Mouse (Mus musculus): ENCODE results near the gene Kptn.

Kptn gene

DNA sequence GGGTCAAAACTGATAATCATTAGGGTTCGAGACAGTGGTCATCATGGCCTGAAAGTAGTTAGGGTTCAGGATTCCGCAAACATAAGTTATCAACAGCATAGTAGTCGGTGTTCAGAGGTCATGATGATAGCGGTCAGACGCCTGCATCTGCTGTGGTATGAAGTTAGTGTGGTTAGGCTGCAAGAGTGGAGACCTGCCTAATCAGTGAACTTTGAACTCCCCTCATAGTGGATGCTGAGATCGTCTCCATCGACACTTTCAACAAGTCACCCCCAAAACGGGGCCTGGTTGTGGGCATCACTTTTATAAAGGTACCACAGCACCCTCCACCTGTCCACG lies 536 bp downstream of the Kptn start:
- no peak for DNase-seq (ENCODE audit: low spot score in 2 of 2)

DNA sequence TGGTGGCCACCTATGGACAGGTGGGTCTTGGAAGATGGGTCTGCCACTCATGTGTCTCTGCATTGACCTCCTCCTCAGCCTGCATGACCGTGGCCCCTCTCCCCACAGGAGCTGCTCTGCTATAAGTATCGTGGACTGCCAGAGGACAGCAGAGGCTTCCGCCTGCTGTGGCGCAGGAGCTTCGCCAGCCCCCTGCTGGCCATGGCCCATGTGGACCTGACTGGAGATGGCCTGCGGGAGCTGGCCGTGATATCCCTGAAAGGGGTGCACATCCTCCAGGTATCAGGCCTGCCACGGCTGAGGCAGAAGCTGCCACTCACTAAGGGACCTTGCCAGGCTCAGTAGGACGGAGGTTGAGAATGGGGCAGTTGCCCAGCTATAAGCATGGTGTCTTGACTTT lies 6.1 kb downstream of the Kptn start:
- no peak for DNase-seq (ENCODE audit: low spot score in 2 of 2)

GRCm38 (mm10) chr7:16128344-16128743 lies 8.6 kb downstream of the Kptn start:
- DNase-seq (ENCODE audit: low spot score in 2 of 2): no peak

GRCm38 (mm10) chr7:16128899-16129298 lies 9.2 kb downstream of the Kptn start:
- DNase-seq (ENCODE audit: low spot score in 2 of 2): no peak

- peak in 1 of 2 experiments; percentile 58 for DNase-seq (ENCODE audit: low spot score in 2 of 2)
Observed at GRCm38 (mm10) chr7:16129421-16129845, 9.7 kb downstream of the Kptn start, which contains the start of gene Slc8a2. Gene Slc8a2 (plus strand): TSS chr7:16129826.

GRCm38 (mm10) chr7:16129846-16130691 lies 10.4 kb downstream of the Kptn start:
- DNase-seq (ENCODE audit: low spot score in 2 of 2): no peak

GRCm38 (mm10) chr7:16130956-16131634 lies 11.4 kb downstream of the Kptn start:
- no peak for DNase-seq (ENCODE audit: low spot score in 2 of 2)

GRCm38 (mm10) chr7:16132161-16132581 lies 12.5 kb downstream of the Kptn start:
- DNase-seq (ENCODE audit: low spot score in 2 of 2): no peak

GRCm38 (mm10) chr7:16132926-16133325 lies 13.2 kb downstream of the Kptn start:
- DNase-seq (ENCODE audit: low spot score in 2 of 2): no peak

DNA sequence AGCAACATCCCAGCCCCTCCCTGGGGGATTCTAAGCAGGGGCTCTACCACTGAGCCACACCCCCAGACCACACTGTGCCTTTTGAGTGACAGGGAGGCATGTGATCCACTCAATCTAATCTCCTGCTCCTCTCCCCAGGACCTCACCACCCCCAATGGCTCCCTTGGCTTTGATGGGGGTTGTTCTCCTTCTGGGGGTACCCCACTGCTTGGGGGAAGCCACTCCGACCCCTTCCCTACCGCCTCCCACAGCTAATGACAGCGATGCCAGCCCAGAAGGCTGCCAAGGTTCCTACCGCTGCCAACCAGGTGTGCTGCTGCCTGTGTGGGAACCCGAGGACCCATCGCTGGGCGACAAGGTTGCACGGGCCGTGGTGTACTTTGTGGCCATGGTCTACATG lies 14.0 kb downstream of the Kptn start:
- no peak for DNase-seq (ENCODE audit: low spot score in 2 of 2)

- DNase-seq (ENCODE audit: low spot score in 2 of 2): no peak
Observed at GRCm38 (mm10) chr7:16134951-16135392, 15.3 kb downstream of the Kptn start.

DNA sequence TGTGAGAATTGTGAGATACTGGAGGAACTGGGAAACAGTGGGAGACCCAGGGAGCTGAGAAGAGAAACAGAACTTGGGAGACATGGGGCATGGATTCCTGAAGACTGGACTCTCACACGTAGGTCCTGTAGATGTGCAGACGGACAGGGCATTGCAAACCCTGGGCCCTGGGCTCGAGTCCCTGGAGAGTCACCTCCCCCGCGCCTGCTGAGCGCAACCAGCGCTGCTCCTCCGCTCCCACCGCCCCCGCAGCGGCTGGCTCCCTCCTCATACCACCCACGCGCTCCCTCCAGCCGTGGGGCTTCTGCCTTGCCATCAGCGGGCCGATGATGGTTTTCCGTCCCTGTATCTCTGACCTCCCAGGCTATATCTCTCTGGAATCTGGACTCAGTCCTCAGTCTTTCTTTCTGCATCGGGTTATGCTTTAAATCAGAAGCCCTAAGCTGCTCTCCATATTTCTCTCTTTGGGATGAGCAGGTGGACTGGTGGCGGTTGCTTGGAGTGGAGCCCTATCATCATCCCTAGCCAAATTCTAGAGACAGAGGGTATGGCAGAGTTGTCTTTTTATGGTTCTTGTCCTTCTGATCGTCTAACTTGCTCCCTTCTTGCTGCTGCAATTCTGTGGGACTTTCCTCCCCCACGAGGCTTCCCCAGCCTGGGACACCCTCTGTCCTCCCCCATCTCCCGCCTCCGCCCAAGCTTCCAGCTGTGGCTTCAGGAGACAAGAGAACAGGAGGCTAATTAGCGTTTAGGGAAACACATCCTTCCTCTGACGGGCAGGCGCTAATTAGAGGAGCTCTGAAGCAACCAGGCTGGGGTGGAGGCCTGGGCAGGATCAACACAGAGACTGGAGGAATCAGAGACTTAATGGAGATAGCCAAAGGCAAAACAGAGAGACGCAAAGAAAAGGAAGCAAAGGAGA lies 27.1 kb downstream of the Kptn start:
- DNase-seq (ENCODE audit: low spot score in 2 of 2): no peak

DNA sequence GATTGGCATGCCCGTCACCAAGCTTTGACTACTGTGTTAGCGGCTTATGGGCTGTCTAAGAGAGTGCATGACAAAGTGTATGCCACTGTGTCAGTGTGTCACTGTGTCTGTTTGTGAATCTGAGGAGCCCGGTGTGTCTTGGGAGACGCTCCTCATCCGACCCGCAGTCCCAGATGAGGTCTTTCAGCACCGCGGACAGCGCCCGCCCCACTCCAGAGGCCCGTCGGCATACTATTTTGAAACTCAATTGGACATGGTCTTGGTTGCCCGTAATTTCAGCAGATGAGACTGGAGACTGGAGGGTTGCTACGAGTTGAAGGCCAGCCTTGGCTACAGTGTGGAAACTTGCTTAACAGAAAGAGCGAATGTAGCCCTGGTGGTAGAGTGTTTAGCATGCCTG lies 27.9 kb downstream of the Kptn start:
- peak; percentile 42 to 86 for DNase-seq (ENCODE audit: low spot score in 2 of 2)

GRCm38 (mm10) chr7:16149241-16149640 lies 29.5 kb downstream of the Kptn start:
- no peak for DNase-seq (ENCODE audit: low spot score in 2 of 2)

DNA sequence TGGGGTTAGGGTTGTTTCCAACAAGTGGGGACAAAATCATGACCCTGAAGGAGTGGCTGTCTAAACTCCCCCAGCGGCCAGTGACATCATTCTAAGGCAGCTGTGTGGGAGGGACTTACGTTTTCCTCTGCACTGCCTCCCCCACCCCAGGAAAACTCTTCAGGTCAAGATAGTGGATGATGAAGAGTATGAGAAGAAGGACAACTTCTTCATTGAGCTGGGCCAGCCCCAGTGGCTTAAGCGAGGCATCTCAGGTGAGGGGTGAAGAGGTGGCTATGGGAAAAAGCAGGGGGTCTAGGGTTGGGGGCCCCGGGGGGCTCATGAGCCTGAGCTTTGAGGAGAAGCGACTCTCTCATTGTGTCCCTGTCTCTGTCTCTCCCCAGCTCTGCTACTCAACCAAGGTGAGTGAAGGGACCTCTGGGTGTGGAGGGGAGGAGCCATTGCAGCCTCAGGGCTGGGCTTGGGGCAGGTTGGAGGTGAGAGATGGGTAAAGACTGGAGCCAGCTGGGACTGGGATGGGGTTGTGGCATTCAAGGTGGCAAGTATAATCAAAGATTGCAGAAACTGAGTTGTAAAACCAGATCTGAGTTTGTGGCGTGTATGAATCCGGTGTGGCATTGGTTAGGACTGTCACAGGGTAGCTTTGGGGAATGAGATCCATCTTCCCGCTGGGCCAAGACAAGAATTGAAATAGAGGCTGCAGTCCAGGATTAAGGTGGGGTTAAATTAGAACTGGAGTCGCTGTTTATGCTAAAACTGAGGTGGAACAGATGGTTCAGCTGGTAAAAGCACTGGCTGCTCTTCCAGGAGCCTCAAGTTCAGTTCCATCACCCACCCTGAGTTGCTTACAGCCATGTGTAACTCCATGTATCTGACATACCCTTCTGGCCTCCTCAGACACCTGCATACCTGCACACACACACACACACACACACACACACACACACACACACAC lies 30.8 kb downstream of the Kptn start:
- no peak for DNase-seq (ENCODE audit: low spot score in 2 of 2)

GRCm38 (mm10) chr7:16153522-16153921 lies 33.8 kb downstream of the Kptn start:
- no peak for DNase-seq (ENCODE audit: low spot score in 2 of 2)

- DNase-seq (ENCODE audit: low spot score in 2 of 2): no peak
Observed at GRCm38 (mm10) chr7:16155132-16155872, 35.6 kb downstream of the Kptn start.

GRCm38 (mm10) chr7:16156105-16156714 lies 36.5 kb downstream of the Kptn start:
- no peak for DNase-seq (ENCODE audit: low spot score in 2 of 2)

- no peak for DNase-seq (ENCODE audit: low spot score in 2 of 2)
Observed at GRCm38 (mm10) chr7:16158735-16159134, 39.0 kb downstream of the Kptn start.

DNA sequence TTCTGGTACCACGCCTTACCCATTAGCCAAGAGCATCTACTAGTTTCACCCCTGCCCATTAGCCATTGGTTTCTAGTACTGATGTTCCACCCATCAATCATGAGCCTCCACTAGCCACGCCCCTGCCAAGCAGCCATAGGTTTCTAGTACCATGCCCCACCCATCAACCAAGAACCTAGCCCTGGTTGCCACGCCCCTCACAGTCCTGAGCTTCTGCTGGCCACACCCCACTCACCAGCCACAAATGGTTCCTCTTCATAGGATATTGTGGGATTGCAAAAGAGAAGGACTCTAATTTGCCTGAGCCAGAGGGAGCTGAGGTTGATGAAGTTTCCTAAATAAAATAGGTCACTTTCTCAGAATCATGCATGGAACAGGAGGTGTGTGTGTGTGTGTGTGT lies 41.0 kb downstream of the Kptn start:
- no peak for DNase-seq (ENCODE audit: low spot score in 2 of 2)

Data from spleen, postnatal 4 days (tissue).